ENCODE assay signal across 8 mouse cellular contexts in the genomic region with DNA sequence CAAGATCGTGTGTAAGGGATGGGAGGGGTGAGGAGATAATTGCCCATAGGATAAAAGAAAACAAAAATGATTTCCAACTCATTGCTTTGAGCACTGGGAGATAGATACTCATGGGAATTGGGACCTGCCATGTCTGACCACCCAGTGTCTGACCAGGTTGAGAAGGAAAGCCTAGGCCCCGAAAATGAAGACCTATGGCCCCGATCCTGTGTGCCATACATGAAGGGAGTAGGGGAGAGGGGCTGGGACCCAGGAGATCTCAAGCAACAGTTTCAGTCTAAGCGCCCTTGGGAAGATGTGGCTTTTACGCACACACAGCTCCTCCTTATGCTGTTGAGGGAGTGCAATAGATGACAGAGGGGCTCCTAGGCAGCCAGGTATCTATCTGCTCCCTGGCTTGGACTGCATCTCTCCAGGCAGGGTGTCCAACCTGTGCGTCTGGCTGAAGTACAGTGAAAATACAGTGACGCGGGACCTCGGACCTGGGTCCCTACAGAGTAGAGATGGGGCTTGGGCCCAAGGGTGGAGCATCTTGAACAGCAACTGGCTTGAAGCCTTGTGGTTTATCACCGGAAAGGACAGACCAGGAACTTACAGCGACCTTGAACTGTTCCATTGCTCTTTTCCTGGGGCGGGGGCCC. TPM values are rescaled to one million over a fixed set of nuclear protein-coding genes. Genes with fewer than 3 reads are reported as not detected.
A peak's percentile ranks its signal among the peaks of the same experiment; 100 is the strongest.
DNase-seq lines count a peak whose midpoint lies in the region; ATAC-seq and TF ChIP-seq lines count a peak whose summit lies in the region.

No protein-coding gene starts in this region.

- no peaks in the 10 kb centered on the region for H3K9me3 ChIP-seq in G1E (replicated peaks)
- no peaks in the 10 kb centered on the region for H3K9me3 ChIP-seq in liver, embryonic 11.5 days (ENCODE audit: control insufficient read depth, low read length)
- H3K9me3 ChIP-seq in stomach, embryonic 16.5 days (replicated peaks; ENCODE audit: control insufficient read depth, low read length): no peaks in the 10 kb centered on the region

- H3K27me3 ChIP-seq in G1E (ENCODE audit: insufficient read depth, low read length): peaks cover 46% of the 10 kb centered on the region
- H3K27me3 ChIP-seq in liver, embryonic 11.5 days (replicated peaks; ENCODE audit: control insufficient read depth, insufficient read depth, low read length): peaks cover 51% of the 10 kb centered on the region
- peaks cover 33% of the 10 kb centered on the region for H3K27me3 ChIP-seq in stomach, embryonic 16.5 days (ENCODE audit: control insufficient read depth, insufficient read depth, low read length)

- ATAC-seq in G1E (ENCODE audit: extremely low read depth, insufficient number of reproducible peaks, low FRiP score, poor library complexity, severe bottlenecking): no peak
- ATAC-seq in granulocyte monocyte progenitor cell, adult 5-6 weeks (replicated peaks; ENCODE audit: poor library complexity, severe bottlenecking): 0 out of 2 replicates have a peak, but pooled peaks have one; percentile 2
- no peak for ATAC-seq in liver, embryonic 11.5 days (replicated peaks; ENCODE audit: low FRiP score)
- ATAC-seq in stomach, embryonic 16.5 days (ENCODE audit: insufficient read depth, low FRiP score): peak; percentile 22; the same call in 1 of the 2 replicates
- ATAC-seq in erythroblast, adult 5-6 weeks (replicated peaks; ENCODE audit: low FRiP score, poor library complexity, severe bottlenecking): no peak

- 6% methylated on average over 12 of the region's 12 CpGs for WGBS in liver, embryonic 11.5 days
- 16% methylated on average over 12 of the region's 12 CpGs for WGBS in stomach, embryonic 16.5 days

- peak overlapping the region; percentile 57 for H3K4me2 ChIP-seq in liver, embryonic 11.5 days
- H3K4me2 ChIP-seq in stomach, embryonic 16.5 days (ENCODE audit: low read depth, low read length): peak overlapping the region; percentile 91

- intact Hi-C loops in heart, postnatal 25 days (cut with DNase I): no loop called here

- H3K9ac ChIP-seq in liver, embryonic 11.5 days (ENCODE audit: low read depth, low read length): no peak overlapping the region
- peak overlapping the region; percentile 63 for H3K9ac ChIP-seq in stomach, embryonic 16.5 days (ENCODE audit: low read length)

- DNase-seq in heart, adult 11 months: peak; percentile 71
- no peak for DNase-seq in heart, postnatal 25 days (ENCODE audit: low spot score)
- no peak for DNase-seq in G1E (ENCODE audit: low spot score)
- no peak for DNase-seq in liver, embryonic 11.5 days (ENCODE audit: low spot score)
- DNase-seq in MN1 (ENCODE audit: low spot score): no peak

- peaks cover 23% of the 10 kb centered on the region for H3K4me1 ChIP-seq in G1E (ENCODE audit: insufficient read depth, low read depth, low read length)
- no peaks in the 10 kb centered on the region; the same call in 1 of the 2 replicates for H3K4me1 ChIP-seq in liver, embryonic 11.5 days (replicated peaks; ENCODE audit: control insufficient read depth, insufficient read depth, low read length)
- H3K4me1 ChIP-seq in stomach, embryonic 16.5 days (ENCODE audit: control insufficient read depth, insufficient read depth, low read length): peaks cover 13% of the 10 kb centered on the region

- no peak overlapping the region for H3K27ac ChIP-seq in liver, embryonic 11.5 days (ENCODE audit: low read depth, low read length)
- H3K27ac ChIP-seq in stomach, embryonic 16.5 days (ENCODE audit: low read length): no peak overlapping the region

- no peak for TF ChIP-seq CTCF in G1E (IDR thresholded peaks at IDR 0.05; ENCODE audit: low read depth, low read length)

- no peaks in the 10 kb centered on the region for H3K36me3 ChIP-seq in G1E (replicated peaks)
- H3K36me3 ChIP-seq in liver, embryonic 11.5 days (ENCODE audit: control insufficient read depth, insufficient read depth, low read length): no peaks in the 10 kb centered on the region
- H3K36me3 ChIP-seq in stomach, embryonic 16.5 days (ENCODE audit: control insufficient read depth, insufficient read depth, low read length): no peaks in the 10 kb centered on the region

- H3K4me3 ChIP-seq in G1E (ENCODE audit: low read depth, low read length): peak overlapping the region; percentile 63; the same call in 1 of the 2 replicates
- H3K4me3 ChIP-seq in liver, embryonic 11.5 days (ENCODE audit: low read depth, low read length): peak overlapping the region; percentile 42
- peak overlapping the region; percentile 55 for H3K4me3 ChIP-seq in stomach, embryonic 16.5 days (replicated peaks; ENCODE audit: low read length)

RNA-seq across cellular contexts. Expression of a gene that starts 0.6 kb away (rescaled TPM):
- 1 to 10 TPM in 1 of 2 experiments, under 1 TPM in 1; 0.75 to 1.2 TPM for total RNA-seq in heart, postnatal 25 days (2021)
- 0.44 and 1.4 TPM in 2 replicates for total RNA-seq in G1E (2014; fragmentation: Nextera tagmentation)
- 0.23 and 0.49 TPM in 2 replicates for total RNA-seq in G1E (2017)
- 0.04 TPM in 2 replicates for polyA plus RNA-seq in G1E (2012)
- not detected in 2 replicates for total RNA-seq in granulocyte monocyte progenitor cell, adult 5-6 weeks (2014; fragmentation: Nextera tagmentation)
- not detected in 2 replicates for total RNA-seq in granulocyte monocyte progenitor cell, adult 5-6 weeks (2017)
- polyA plus RNA-seq in liver, embryonic 11.5 days (2014; fragmentation: Nextera tagmentation; extraction: Ambion mirVana): 6.1 and 7.8 TPM in 2 replicates
- polyA plus RNA-seq in stomach, embryonic 16.5 days (2015; fragmentation: Nextera tagmentation; extraction: Ambion mirVana): 2.9 and 3.2 TPM in 2 replicates
- total RNA-seq in erythroblast, adult 5-6 weeks (2015; ENCODE audit: low replicate concordance): not detected in 2 replicates
- not detected in 2 replicates for total RNA-seq in erythroblast, adult 5-6 weeks (2017; ENCODE audit: low replicate concordance)

Comparison
In these comparisons a context has a peak if more than half of its experiments do, and no peak if none do; other contexts are left out.
1. ATAC-seq: peak in granulocyte monocyte progenitor cell, adult 5-6 weeks (single experiment) and stomach, embryonic 16.5 days (single experiment); none in G1E (single experiment), liver, embryonic 11.5 days (single experiment) and erythroblast, adult 5-6 weeks (single experiment).
2. Peak in every context shown above with its lines, with median percentiles within 50 percentile points of each other: H3K4me3 ChIP-seq.